Mouse (Mus musculus): ENCODE measurements around the gene Igf1r.

DNA sequence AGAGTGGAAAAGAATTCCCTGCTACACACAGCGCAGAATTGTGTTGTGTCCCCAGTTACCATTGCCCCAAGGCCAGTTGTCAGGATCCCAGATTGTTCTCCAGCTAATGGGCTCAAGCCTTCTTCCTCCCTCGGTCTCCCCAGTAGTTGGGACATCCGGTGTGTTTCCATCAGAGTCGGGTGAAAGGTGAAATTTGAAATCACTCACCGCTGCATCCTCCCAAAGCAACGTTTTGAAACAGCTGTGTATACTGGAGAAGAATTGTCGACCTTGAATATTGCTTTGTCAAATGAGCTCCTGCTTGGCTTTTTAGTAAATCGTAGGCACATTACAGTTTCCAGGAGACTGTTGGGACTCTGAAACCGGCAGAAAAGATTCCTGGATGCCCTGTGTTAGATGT lies 322.3 kb downstream of the Igf1r start:
- TF ChIP-seq CTCF (IDR thresholded peaks at IDR 0.05; ENCODE audit: insufficient read depth, low read length) (no peak), POLR2A (IDR thresholded peaks at IDR 0.05; ENCODE audit: borderline replicate concordance, extremely low read depth, low read depth, low read length) (no peak)

All from lung, adult 2 months (tissue).